Mouse (Mus musculus): ENCODE results near the gene Pask. TPM values are rescaled to one million over a fixed set of nuclear protein-coding genes. Genes with fewer than 3 reads are reported as not detected.

The Pask gene
- polyA plus RNA-seq (2012; rRNA removed), result 3.8 and 6.9 TPM in 2 replicates

GRCm38 (mm10) chr1:93342648-93343503, at the start of gene Pask, which contains the start of gene Ppp1r7:
TSS of gene Pask (minus strand) at chr1:93343482.
TSS of gene Ppp1r7 (plus strand) at chr1:93342854.

GRCm38 (mm10) chr1:93373665-93374064, 30.4 kb upstream of the Pask start, which contains the start of gene Ano7:
TSS of gene Ano7 (plus strand) at chr1:93373930.

GRCm38 (mm10) chr1:93305581-93306337, 37.5 kb downstream of the Pask start, which contains the start of gene Mterf4:
TSS of gene Mterf4 (minus strand) at chr1:93305915.

Other genes with a start within 250 kb of the Pask start
- 6.2 and 7.1 TPM in 2 replicates for gene Kif1a, start 241.5 kb downstream of the Pask start, polyA plus RNA-seq (2012; rRNA removed)
- gene Agxt, start 208.2 kb downstream of the Pask start, polyA plus RNA-seq (2012; rRNA removed), result 0.53 TPM in 1 of 2 replicates, not detected in the other
- gene 2310007B03Rik, start 182.5 kb downstream of the Pask start, polyA plus RNA-seq (2012; rRNA removed), result 3.8 and 4.7 TPM in 2 replicates
- gene Crocc2, start 174.8 kb downstream of the Pask start, polyA plus RNA-seq (2012; rRNA removed), result 5.7 and 6.2 TPM in 2 replicates
- gene Sned1, start 107.6 kb downstream of the Pask start, polyA plus RNA-seq (2012; rRNA removed), result 53.1 and 54.4 TPM in 2 replicates
- 6.7 and 8.5 TPM in 2 replicates for gene Mterf4, start 37.6 kb downstream of the Pask start, polyA plus RNA-seq (2012; rRNA removed)
- 2.9 and 3.9 TPM in 2 replicates for gene Ppp1r7, start 628 bp downstream of the Pask start, polyA plus RNA-seq (2012; rRNA removed)
- gene Ano7, start 30.4 kb upstream of the Pask start, polyA plus RNA-seq (2012; rRNA removed), result 0.23 and 0.34 TPM in 2 replicates
- 88.2 and 96.9 TPM in 2 replicates for gene Hdlbp, start 135.3 kb upstream of the Pask start, polyA plus RNA-seq (2012; rRNA removed)
- 5.2 and 6.9 TPM in 2 replicates for gene Farp2, start 168.6 kb upstream of the Pask start, polyA plus RNA-seq (2012; rRNA removed)